Mouse (Mus musculus) small intestine, adult 2 months (tissue): ENCODE data around the gene Uxs1. TPM values are rescaled to one million over a fixed set of nuclear protein-coding genes. Genes with fewer than 3 reads are reported as not detected.
A peak's percentile ranks its signal among the peaks of the same experiment; 100 is the strongest.

Experiments used
- H3K27ac ChIP-seq: fragments of 200-500 bp; 2 replicates; pipeline ENCODE4 v1.5.1; 2012; ENCODE audit warnings: low read depth, low read length, control low read depth, inconsistent platforms; ENCODE audit not compliant: insufficient read depth
- H3K27me3 ChIP-seq: fragments of 200-500 bp; 2 replicates; pipeline ENCODE4 v1.6.1; 2012; ENCODE audit warnings: mild to moderate bottlenecking, moderate library complexity, low read length, inconsistent platforms; ENCODE audit not compliant: control insufficient read depth, insufficient read depth
- H3K36me3 ChIP-seq: fragments of 200-500 bp; 2 replicates; pipeline ENCODE4 v1.6.1; 2012; ENCODE audit warnings: mild to moderate bottlenecking, low read length, control low read depth, inconsistent platforms; ENCODE audit not compliant: control insufficient read depth, insufficient read depth
- H3K4me1 ChIP-seq: fragments of 200-500 bp; 2 replicates; pipeline ENCODE4 v1.6.1; 2012; ENCODE audit warnings: low read length, inconsistent platforms, mixed read lengths; ENCODE audit not compliant: control insufficient read depth, insufficient read depth, insufficient read length
- H3K4me3 ChIP-seq: fragments of 200-500 bp; 2 replicates; pipeline ENCODE4 v1.5.1; 2012; ENCODE audit warnings: low read depth, mild to moderate bottlenecking, control low read depth, inconsistent platforms, low read length, moderate library complexity
- CTCF ChIP-seq: fragments of 200-500 bp; IDR thresholded peaks from 2 replicates; pipeline ENCODE4 v1.5.1; 2012; ENCODE audit warnings: low read depth, mild to moderate bottlenecking, control low read depth, inconsistent platforms, low read length, moderate library complexity, mixed read lengths; ENCODE audit not compliant: insufficient replicate concordance, insufficient read length; ENCODE audit errors: extremely low read depth
- POLR2A ChIP-seq: fragments of 200-500 bp; IDR thresholded peaks from 2 replicates; pipeline ENCODE4 v1.6.1; 2012; ENCODE audit warnings: low read depth, mild to moderate bottlenecking, control low read depth, inconsistent platforms, low read length, moderate library complexity
- WGBS: fragments of 180-500 bp; shearing (Covaris S2); methylation state at CpG from one replicate; pipeline ENCODE4 v1.1.7; 2018; 5-methylcytosine and 5-hydroxymethylcytosine counted together
- polyA plus RNA-seq: library from polyadenylated mRNA; depleted of rRNA; stranded (reverse); fragments of >200 nt; gene quantifications from 2 replicates; pipeline ENCODE4 v1.2.3, GENCODE M21; 2012

Uxs1 gene
- polyA plus RNA-seq, 1 experiment: 4.1 TPM

DNA sequence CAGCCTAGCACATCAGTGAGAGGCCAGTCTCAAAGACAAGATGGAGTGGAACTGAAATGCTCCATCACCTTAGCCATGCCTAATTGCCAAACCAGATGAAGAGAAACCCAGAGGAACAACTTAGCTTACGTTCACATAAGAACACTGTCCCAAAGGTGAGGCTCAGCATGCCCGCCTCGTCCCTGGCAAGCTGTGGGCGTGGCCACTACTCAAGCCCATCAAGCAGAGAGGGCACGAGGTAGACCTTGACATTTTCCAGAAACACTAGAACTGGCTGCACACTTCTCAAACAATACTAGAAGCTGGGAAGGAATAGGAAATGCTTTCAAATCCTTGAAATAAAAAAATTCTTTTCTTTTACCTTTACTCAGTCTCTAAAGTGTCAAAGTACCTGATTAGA lies 5.0 kb downstream of the Uxs1 start:
- H3K4me1 ChIP-seq: peaks cover 3% of the 10 kb centered on the region; the same call in 1 of the 2 replicates
- 58% methylated on average over 5 of the region's 5 CpGs for WGBS
- H3K4me3 ChIP-seq: no peak overlapping the region
- H3K27me3 ChIP-seq: no peaks in the 10 kb centered on the region
- H3K36me3 ChIP-seq: no peaks in the 10 kb centered on the region
- no peak for TF ChIP-seq POLR2A
- TF ChIP-seq CTCF: no peak
- H3K27ac ChIP-seq: no peak overlapping the region

DNA sequence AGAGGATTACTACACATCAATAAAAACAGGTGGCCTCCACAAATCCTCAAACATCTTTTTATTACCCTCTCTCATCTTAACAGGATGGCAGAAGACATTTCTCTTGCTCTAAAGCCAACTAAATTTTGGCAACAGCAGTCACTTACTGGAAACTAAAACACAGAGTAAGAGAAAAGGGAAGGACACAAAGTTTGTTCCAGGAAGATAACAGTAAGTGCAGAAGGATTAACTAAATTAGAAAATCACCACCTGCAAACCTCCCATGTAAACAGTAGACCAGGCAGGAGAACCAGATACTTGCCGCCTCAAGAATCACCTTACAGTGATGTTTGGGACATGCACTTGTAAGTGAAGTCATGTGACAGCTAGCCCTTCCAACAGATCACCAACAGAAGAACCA lies 5.8 kb downstream of the Uxs1 start:
- Histone ChIP-seq H3K27me3 (no peaks in the 10 kb centered on the region), H3K36me3 (no peaks in the 10 kb centered on the region), H3K4me3 (no peak overlapping the region), H3K4me1 (peaks cover 3% of the 10 kb centered on the region; the same call in 1 of the 2 replicates), H3K27ac (no peak overlapping the region)
- 79% methylated on average over 1 of the region's 1 CpGs for WGBS
- TF ChIP-seq POLR2A: no peak
- TF ChIP-seq CTCF: no peak

DNA sequence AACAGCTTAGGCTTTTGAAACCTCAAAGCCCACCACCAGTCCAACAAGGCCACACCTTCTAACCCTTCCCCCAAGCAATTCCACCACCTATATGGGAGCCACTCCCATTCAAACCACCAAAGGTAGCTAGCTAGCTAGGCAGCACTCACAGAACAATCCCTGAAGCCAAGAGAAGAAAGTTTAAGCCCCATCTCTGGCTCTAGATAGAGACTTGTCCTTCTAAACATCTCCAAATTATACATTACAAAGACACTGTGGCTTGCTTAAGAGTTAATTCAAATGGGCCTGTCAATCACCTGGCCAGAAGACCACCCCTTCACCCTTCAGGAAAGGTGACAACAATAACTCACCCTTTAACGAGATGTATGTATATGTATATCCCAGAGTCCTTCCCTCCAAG lies 7.0 kb downstream of the Uxs1 start:
- Histone ChIP-seq H3K4me1 (peaks cover 3% of the 10 kb centered on the region; the same call in 1 of the 2 replicates), H3K36me3 (no peaks in the 10 kb centered on the region), H3K27me3 (no peaks in the 10 kb centered on the region), H3K4me3 (no peak overlapping the region), H3K27ac (no peak overlapping the region)
- TF ChIP-seq POLR2A (no peak), CTCF (no peak)
- WGBS: 62% methylated on average over 1 of the region's 1 CpGs

DNA sequence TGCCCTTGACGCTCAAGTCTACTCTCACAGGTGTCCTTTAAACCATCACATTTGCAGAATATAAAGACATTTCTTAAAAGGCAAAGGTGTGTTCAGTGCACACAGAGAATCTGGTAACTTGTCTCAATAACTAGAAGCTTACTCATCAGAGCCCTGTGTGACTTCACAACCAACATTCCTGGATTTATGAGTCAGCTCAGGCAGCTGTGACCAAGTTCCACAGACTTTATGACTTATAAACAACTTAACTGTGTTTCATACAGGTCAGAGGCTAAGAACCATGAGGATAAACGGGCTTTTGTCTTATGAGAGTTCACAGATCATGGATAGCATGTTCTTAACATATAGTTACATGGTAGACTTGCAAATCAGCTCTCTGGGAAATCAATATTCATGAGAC lies 8.5 kb downstream of the Uxs1 start:
- TF ChIP-seq POLR2A (no peak), CTCF (no peak)
- Histone ChIP-seq H3K4me1 (peaks cover 3% of the 10 kb centered on the region; the same call in 1 of the 2 replicates), H3K36me3 (no peaks in the 10 kb centered on the region), H3K4me3 (no peak overlapping the region), H3K27me3 (no peaks in the 10 kb centered on the region), H3K27ac (no peak overlapping the region)
- 33% methylated on average over 2 of the region's 2 CpGs for WGBS

DNA sequence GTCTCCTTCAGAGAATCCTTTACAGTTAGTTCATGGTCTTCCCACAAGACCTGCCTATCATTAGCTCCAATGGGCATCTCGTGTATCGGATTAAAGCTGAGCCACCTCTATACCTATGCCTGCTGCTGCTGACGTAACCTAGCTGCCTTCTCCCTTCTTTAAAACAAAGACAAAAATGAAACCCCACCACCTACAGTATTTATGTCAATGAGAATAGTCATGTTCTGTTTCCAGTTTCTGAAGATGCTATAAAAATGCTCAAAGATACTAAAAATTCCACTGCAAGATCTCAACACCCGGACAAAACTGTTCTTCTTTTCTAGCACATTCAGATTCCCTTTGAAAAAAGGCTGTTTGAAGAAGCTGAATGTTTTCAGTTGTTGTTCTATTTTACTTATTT lies 9.2 kb downstream of the Uxs1 start:
- H3K27me3 ChIP-seq: no peaks in the 10 kb centered on the region
- WGBS: 89% methylated on average over 4 of the region's 4 CpGs
- H3K27ac ChIP-seq: no peak overlapping the region
- peaks cover 3% of the 10 kb centered on the region; the same call in 1 of the 2 replicates for H3K4me1 ChIP-seq
- no peak overlapping the region for H3K4me3 ChIP-seq
- TF ChIP-seq POLR2A (no peak), CTCF (no peak)
- no peaks in the 10 kb centered on the region for H3K36me3 ChIP-seq

DNA sequence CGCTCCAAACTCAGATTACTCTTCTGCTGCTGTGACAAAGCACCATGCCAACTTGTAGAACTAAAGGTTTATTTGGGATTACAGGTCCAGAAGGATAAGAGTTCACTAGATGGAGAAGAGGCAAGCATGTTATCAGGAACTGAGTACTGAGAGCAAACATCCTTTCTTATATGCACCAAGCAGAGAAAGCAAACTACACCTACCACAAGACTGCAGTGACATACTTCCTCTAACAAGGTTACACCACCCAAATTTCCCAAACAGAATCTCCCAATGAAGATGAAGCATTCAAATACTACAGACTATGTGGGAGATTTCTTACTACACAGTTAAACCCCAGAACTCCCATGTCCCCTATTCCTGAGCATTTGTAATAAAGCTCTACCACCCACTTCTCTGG lies 15.8 kb downstream of the Uxs1 start:
- H3K4me1 ChIP-seq: no peaks in the 10 kb centered on the region; the same call in 1 of the 2 replicates
- H3K4me3 ChIP-seq: no peak overlapping the region
- H3K36me3 ChIP-seq: no peaks in the 10 kb centered on the region
- 90% methylated on average over 1 of the region's 1 CpGs for WGBS
- no peaks in the 10 kb centered on the region for H3K27me3 ChIP-seq
- TF ChIP-seq CTCF (no peak), POLR2A (no peak)
- 0 out of 2 replicates have a peak overlapping the region, but pooled peaks have one; percentile 10 for H3K27ac ChIP-seq

DNA sequence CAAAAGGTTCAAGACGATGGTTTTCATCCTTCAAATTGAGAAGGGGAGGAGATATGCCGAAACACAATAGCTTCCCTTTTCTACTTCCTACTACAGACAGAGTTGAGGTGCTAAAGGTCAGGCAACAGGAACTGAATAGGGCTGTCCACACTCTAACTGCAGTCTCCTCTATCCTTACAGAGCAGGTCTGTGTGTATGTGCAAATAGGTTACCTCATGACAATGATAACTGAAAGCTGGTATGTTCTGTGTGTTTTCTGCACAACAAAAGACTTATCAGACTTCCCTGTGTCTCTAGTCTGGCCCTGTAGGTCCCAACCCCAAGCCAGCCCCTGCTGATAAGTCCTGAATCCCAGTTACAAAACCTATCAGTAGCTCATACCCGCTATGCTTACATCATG lies 16.5 kb downstream of the Uxs1 start:
- H3K36me3 ChIP-seq: no peaks in the 10 kb centered on the region
- H3K4me3 ChIP-seq: no peak overlapping the region
- WGBS: 50% methylated on average over 3 of the region's 3 CpGs
- H3K4me1 ChIP-seq: no peaks in the 10 kb centered on the region; the same call in 1 of the 2 replicates
- H3K27me3 ChIP-seq: no peaks in the 10 kb centered on the region
- TF ChIP-seq POLR2A (no peak), CTCF (no peak)
- no peak overlapping the region for H3K27ac ChIP-seq
